Mouse (Mus musculus): ENCODE measurements at regions not wholly inside any gene's neighbourhood (a gene's known extent, or its start where the extent isn't known, plus 50 kb on each side); places are given as distances from the start of the nearest gene placed in this dataset.
"Not testable (repeated sequence)": the region's sequence is repeated elsewhere in the genome, so short reads cannot be mapped to it uniquely, and the experiment has no call there.

DNA sequence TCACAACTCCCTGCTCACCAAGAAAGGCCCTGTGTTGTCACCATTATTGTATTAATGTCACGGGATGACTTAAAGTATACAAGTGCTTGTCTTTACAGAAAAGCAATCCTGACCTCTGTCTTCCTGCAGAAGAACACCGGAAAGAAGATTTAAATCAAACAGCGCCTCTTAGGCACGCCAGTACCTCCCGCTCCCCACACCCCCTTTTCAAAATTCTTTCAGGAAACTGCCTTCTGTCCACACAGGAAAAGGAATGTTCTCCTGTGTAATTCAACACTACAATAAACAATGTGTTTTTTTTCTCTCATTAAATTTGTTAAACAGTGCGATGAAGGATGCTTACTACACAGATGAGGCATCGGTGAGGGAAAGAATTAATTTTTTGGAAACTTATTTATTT lies 112.6 kb upstream of the Stt3b start:
- in situ Hi-C loops (cut with MboI, MseI), result no loop called here

DNA sequence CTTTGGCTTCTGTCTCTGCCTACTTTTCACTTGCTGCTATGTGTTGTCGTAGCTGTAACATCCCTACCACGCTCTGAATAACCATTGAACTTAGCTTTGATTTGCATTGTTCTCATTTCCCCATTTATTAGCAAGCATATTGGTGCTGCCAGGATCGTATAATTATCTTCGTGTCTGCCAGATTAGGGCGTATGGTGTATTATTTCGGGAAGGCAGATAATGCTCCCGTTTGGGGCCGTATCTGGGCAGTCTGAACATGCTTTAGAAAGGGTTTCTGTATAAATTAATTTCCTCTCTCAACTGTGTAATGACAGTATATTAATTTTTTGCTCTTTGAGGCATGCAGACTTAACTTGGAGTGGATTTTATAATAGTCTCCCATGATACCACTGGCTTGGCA lies 116.5 kb upstream of the Stt3b start:
- in situ Hi-C loops (cut with MboI, MseI), result no loop called here

DNA sequence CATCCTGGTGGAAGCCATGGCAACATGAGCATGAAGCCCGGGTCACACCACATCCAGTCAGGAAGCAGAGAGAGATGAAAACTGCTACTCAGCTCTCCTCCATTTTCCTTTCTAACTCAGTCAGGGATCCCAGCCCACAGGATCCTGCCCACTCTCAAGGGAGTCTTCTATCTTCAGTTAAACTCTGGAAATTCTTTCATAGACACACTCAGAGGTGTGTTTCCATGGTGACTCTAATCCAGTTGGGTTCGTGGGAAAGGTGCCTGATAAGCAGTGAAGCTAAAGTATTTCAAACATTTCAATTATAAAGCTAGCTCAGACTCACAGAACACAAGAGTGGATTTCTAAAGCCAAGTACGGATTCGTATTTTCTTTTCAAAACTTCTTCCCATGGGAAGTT lies 120.0 kb upstream of the Stt3b start:
- in situ Hi-C loops (cut with MboI, MseI), result no loop called here

DNA sequence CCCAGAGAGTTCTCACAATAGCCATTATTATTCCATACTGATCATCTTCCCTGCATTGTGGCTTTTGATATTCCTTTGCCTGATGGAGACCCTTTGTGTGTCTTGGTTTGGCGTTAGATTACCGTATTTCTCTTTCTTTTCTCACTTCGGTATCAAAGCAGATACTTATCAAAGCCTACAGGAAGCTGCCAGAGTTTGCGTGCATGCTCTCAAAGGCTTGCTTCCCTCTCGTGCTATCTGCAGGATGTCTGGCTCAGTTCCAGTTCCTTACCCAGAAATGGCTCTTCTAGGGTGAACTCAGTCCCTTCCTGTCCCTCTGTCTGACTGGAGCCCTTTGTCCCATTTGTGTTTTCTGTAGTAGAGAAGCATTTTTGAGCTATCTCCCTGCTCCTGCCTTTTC lies 124.5 kb upstream of the Stt3b start:
- in situ Hi-C loops (cut with MboI, MseI), result no loop called here

DNA sequence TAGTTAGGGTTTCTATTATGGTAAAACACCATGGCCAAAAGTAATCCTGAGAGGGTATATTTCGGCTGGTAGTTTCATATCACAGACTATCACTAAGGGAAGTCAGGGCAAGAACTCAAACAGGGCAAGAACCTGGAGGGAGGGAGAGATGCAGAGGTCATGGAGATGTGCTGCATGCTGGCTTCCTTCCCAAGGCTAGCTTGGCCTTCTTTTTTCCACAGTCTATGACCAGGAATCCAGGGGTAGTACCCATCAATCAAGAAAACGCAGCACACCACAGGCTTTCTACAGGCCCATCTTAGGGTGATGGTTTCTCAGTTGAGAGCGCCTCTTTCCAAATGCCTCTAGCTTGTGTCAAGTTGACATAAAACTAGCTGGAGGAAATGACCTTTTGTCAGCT lies 126.1 kb upstream of the Stt3b start:
- in situ Hi-C loops (cut with MboI, MseI), result no loop called here

DNA sequence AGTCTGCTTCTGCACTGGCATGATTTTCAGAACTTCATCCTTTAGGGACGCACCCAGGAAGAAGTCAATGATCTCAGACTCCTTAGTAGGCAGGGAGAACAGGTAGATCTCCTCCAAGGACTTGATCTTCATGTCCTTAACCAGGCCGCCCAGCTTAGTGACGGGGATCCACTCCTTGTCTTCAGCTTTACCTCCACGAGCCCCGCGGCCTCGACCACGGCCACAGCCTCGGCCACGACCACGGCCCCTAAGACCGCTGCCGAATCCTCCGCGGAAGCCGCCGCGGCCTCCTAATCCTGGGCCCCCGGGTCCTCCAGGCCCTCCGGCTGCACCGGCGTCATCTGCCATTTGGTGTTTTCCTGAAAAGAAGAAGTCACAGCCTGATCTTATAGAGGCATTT lies 128.0 kb upstream of the Stt3b start:
- in situ Hi-C loops (cut with MboI, MseI), result not testable (repeated sequence)

DNA sequence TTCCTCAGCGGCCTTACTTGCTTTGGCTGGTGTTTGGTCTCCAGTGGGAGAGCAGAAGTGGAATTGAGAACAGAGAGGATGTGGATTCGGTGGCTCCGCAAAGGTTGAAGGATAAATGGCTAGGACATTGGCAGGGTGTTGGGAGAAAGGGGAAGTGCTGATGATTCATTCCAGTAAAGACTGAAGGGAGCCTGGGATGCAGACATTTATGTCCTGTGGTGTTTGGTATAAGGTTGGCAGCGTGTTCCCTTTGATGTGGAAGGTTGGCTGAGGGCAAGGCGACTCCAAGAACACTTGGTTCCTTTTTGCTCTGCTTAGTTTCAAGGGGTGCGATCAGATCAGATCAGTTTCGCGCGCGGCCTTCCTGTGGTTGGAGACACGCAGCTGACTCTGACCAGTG lies 136.5 kb upstream of the Stt3b start:
- in situ Hi-C loops (cut with MboI, MseI), result no loop called here

DNA sequence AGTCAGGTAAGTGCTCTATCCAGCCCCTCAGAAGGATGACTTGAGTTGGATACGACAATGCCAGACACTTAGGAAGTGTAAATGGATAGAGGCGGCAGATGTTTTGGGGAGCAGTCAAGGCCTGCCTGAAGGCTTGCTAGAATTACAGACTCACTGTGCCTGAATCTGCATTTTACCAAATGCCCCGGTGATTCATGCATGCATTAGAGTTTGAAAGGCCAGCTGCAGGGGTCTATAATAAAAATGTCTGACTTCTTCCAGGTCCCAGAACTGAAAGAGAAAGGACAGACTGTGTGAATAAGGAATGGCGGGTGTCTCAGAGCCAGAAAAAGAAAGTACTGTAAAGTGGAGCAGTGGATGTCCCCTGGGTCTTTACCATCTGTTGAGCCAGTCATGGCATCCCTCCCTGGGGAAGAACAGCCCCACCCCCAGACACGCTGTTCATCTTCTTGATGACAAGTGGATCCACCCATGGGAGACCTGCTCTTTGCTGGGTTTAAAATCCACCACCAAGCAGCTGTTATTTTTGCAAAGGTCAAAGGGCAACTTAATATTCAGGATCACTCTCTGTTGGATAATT lies 140.6 kb upstream of the Stt3b start:
- in situ Hi-C loops (cut with MboI, MseI), result loop anchor here (5.0 kb wide), 1 partner anchor 81 kb away; no protein-coding TSS in a partner anchor

DNA sequence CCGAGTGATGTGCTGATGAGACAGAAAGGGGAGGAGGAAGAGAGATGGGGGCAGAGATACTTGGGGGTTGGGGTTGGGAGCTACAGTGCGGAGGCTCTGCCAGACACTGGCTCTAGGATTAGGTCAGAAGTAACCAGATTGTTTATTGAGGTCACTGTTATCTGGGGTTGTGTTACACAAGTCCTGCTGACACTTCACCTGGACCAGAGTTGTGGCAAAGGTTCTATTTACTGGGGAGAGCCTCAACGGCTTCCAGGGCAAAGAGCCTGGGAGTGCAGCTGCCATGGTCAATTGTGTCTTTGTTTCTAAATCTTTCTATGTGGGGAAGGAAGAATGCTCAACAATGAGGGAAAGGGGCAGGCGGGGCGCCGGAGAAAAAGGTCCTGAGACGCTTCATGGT lies 144.6 kb upstream of the Stt3b start:
- in situ Hi-C loops (cut with MboI, MseI), result loop anchor here (5.0 kb wide), 1 partner anchor 78 kb away; no protein-coding TSS in a partner anchor

DNA sequence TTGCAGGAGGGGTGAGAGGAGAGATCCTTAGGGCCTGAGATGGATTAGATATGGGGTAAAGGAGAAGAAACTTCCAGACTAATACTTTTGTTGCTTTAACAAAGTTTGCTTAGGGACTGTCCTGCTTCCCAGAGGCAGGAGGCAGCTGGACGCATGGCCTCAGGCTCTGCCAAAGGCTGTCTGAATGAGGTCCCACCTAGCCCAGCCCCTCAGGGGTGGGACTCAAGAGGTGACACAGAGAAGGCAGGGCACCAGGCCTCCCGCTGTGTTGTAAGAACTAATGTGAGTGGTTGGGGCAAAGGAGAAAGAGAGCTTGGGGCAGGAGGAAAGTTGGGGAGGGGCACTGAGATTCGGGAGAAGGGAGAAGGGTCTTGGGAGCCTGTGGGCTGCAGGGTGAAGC lies 145.9 kb upstream of the Stt3b start:
- in situ Hi-C loops (cut with MboI, MseI), result no loop called here

DNA sequence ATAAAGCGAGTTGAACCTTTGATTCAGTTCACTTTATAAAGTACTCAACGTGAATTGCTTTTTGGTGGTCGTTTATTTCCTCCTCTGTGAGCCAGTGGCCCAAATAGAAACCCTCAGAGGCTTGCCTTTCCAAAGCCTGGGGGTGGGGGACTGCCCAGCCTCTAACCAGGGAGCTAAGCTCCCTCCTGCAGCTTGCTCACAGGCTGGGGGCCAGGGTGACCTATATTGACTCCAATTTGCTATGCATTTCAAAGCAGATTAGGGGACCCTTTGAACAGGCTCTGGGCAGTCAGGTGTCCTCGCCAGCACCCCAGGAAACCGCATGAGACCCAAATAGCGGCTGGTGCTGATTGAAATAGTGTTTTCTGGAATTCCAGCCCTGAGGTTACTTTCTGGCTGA lies 146.4 kb upstream of the Stt3b start:
- in situ Hi-C loops (cut with MboI, MseI), result no loop called here

DNA sequence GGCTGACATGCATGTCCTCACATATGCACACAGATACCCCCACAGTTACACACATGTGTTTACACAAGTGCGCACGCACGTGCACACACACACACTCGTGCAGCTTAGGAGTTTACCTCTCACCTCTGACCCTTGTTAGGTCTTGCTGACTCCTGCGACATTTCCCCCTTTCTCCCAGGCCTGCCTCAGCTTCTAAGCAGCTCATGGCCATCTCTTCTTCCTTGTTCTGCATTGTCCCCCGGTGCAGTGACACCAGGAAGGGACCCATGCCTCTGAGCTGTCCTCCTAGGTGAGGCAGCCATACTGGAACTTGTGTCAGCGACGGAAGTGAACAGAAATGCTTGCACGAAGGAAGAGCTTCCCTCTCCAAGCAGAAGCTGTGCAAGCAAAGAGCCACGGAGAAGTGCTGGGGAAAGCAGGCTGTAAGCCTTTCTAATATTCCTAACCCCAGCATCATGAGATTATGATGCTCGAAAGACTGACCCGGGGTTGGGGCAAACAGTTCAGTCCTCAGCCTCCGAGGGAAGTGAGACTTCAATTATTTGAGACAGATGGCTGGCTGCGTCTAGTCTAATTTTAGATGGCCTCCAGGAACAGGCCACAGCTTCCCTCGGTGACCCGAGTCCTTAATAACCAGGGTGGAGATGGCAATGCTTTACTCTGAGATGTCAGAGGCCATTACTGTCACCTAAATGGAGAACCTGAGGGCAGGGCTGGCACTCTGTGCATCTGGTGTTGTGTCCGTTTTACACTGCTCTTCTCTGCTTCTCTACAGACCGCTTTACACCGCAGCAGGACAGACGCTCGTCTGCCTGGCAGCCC lies 147.9 kb upstream of the Stt3b start:
- in situ Hi-C loops (cut with MboI, MseI), result no loop called here

DNA sequence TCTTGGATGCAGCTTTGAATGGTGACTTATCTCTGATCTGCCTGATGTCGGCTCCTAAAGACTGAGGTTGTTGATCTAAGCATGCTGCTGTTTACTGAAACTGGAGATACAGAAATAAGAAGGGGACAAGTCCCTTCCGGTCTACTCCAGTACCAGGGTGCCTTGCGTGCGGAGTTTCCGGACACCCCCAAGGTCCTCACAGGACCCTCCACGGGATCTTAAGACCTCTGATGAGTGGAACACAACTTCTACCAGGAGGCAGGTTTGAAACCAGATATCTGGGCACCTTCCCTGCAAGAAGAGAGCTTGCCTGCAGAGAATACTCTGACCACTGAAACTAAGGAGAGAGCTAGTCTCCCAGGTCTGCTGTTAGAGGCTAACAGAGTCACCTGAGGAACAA lies 148.9 kb upstream of the Stt3b start:
- in situ Hi-C loops (cut with MboI, MseI), result not testable (repeated sequence)

DNA sequence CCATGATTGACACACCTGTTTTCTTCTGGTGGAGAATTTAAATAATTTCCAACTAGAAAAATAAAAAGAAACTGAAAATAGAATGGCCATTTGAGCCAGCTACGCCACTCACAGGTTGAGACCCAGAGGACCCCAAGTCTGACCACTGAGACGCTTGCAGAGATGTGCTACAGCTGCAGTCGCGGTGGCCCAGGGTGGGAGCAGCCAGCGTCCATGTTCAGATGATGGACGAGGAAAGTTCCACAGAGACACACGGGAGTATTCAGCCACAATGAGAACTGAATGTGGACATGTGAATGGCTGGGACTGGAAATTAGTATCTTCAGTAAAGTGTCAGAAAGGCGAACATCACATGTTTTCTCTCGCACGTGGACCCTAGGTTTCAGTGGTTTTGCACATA lies 155.1 kb upstream of the Stt3b start:
- in situ Hi-C loops (cut with MboI, MseI), result no loop called here

DNA sequence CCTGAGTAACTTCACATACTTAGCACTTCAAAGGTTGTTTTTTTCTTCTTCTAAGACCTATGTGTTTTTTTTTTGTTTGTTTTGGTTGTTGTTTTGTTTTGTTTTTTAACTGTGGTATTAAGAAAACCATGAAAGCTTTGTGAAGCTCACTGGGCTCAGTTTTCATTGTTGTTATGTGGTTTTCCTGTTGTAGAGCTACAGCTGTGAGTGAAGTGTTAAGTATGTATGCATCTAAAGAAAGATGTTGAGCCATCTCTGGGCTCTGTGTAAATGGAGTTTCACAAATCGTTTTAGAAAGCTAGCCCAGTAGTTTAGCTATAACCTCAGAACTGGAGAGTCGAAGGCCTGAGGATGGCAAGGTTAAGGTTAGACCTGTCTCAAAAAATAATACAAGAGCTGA lies 158.4 kb upstream of the Stt3b start:
- in situ Hi-C loops (cut with MboI, MseI), result no loop called here

DNA sequence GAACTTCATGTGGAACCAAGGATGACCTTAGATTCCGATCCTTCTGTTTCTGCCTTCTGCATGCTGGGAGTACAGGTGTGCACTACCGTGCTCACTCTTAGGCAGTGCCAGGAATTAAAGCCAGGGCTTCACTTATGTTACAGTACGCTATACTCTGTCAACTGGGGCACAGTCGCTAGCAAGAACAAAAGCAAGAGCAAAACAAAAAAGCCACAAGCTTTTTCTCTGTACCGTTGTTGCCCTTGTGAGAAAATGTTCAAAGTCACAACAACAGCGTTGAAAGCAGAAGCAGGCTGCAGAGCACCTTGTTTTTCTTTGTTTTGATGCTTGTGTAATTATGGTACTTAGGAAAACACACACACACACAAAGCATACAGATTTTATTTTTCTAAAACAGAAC lies 161.4 kb upstream of the Stt3b start:
- in situ Hi-C loops (cut with MboI, MseI), result no loop called here

DNA sequence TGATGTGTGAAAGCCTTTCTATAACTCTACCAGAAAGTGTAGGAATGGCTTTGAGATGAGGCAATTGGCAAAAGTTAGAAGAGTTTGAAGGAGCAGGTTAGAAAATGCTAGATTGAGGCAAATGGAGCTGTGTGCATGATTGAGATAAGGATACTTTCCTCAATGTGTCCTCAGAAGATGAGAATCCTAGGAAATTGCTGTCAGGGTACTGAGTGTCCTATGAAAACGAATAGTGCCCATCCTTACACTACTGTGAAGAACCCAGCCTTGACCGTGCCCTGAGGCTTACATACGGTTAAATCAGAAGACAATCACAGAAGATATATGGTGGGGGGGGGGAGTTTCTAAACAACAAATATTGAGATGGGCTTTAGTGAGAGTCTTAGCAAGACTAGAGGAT lies 162.8 kb upstream of the Stt3b start:
- in situ Hi-C loops (cut with MboI, MseI), result no loop called here

DNA sequence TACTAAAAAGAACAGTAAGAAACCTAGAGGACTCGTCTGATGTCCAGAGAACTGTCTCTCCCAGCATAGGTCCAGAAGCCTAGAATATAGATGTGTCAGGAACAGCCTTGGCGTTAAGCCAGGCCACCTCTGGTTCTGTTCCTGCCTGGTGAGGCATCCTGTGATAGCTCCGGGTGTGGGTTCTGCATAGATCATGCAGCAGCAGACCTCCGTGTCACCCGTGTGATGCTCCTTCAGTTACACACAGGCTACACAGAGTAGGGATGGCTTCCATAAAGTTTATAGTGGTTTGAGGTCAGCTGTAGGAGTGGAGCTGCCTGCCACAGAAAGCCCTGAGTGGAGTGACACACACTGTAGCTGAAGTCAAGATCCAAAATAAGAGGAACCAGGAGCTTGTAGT lies 163.6 kb upstream of the Stt3b start:
- in situ Hi-C loops (cut with MboI, MseI), result no loop called here

DNA sequence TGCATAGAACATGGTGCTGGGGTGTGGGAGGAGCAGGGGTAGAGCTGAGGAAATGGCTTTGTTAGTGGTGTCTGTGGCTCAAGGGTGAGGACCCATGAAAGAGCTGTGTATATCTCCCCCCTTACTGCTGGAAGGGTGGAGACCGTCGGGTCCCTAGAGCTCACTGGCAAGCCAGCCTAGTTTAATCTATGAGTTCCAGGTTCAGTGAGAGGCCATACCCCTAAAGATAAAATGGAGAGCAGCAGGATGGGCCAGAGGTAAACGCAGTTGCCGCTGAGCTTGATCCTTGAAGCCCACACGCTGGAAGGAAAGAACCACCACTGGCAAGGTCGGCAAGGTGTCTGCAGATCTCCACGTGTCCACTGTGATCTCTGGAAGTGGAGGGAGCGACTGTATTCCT lies 164.1 kb upstream of the Stt3b start:
- in situ Hi-C loops (cut with MboI, MseI), result no loop called here

DNA sequence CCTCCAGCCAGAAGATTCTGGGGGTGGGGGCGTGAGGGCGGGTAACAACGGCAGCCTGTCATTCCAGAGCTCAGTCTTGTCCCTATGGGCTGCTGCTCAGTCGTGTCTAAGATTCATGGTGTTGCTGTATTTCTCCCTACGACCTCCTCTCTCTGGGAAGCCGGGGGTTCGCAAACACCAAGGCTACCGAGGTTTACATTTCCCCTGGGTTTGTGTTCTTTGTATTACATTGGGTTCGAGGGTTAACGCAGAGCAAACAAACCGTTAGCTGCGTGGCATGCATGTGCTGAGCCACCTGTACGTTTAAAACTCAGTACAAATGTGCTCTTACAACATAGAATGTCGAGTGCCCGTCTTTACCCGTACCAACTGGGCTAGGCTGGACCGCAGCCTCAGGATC lies 166.0 kb upstream of the Stt3b start:
- in situ Hi-C loops (cut with MboI, MseI), result no loop called here

DNA sequence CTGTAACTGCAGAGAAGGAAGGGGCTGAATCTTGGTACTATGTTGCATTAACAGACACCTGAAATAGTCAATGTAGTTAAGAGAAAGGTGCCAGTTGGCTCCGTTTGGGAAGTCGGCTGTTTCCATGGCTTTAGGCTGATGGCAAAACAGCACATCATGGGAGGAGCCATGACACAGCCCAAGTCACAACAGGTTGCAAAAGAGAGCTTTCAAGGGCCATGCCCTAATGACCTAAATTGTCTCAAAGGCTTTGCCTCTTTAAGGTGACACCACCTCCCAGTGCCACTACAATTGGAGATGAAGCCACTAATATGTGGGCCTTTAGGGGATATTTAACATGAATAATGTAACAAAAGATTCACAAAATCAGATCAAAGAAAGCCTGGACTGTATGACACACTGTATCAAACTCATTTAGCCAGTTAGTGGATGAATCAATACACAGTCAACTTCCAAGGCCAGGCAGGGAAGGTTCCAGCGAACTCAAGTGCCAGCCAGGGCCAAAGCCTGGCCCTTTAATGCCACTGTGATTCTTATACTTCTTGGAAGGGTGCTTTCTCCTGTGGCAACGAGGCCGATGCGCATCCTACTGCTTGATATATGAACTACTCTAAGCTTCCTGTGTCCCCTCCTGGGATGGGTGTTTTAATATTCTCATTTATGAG lies 167.5 kb upstream of the Stt3b start:
- in situ Hi-C loops (cut with MboI, MseI), result no loop called here

DNA sequence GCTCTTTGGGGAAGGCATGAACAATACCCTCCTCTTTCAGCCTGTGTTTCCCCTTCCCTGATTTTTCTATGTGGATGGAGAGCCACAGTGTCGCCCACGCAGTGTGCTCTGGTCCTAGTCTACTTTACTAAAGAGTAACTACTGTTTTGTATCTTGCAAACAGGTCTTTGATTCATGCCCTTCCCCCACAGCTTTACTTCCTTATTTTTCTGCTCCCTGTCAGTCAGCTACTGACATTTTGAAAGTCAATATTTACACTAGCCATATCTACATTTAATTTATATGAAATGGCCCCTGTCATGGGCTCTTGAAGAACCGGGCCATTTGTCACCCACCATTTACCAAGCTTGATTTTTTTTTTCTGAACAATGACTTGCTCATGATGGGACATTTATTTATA lies 168.7 kb upstream of the Stt3b start:
- in situ Hi-C loops (cut with MboI, MseI), result no loop called here

DNA sequence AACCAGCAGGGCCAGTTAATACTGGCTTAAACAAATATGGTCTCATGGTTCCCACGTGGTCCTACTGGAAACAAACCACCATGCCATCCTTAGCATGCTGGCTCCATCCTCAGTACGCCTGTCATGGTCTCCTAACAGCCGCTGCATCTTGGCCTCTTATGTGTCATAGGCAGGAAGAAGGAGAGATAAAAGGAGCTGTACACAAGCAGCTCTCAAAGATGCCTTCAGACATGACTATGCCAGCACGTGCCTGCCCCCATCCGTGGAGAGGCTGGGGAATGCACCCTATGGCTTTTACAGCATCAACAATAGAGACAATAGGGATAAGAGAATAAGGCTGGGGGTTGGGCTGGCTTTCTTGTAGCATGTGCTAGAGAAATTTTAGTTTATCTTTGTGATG lies 171.0 kb upstream of the Stt3b start:
- in situ Hi-C loops (cut with MboI, MseI), result no loop called here

Data from T-helper 1 cell (primary cell).